Mouse (Mus musculus) adipocyte (in vitro differentiated cells): Measurements from ENCODE around the gene Polr2a.
"Not testable (repeated sequence)": the region's sequence is repeated elsewhere in the genome, so short reads cannot be mapped to it uniquely, and the experiment has no call there.

Source experiments
- DNase-seq: peaks from one replicate; pipeline ENCODE4 v3.0.0-alpha.2; 2016; ENCODE audit warnings: low spot score

Polr2a gene

GRCm38 (mm10) chr11:69704613-69705010, 53.8 kb downstream of the Polr2a start:
- no peak for DNase-seq

- DNase-seq: no peak
Measured at GRCm38 (mm10) chr11:69703814-69704612, 54.4 kb downstream of the Polr2a start.

- not testable (repeated sequence) for DNase-seq
Measured at GRCm38 (mm10) chr11:69703381-69703780, 55.1 kb downstream of the Polr2a start.

GRCm38 (mm10) chr11:69702886-69703285, 55.6 kb downstream of the Polr2a start:
- DNase-seq: not testable (repeated sequence)

GRCm38 (mm10) chr11:69699595-69699994, 58.8 kb downstream of the Polr2a start:
- no peak for DNase-seq

- DNase-seq: no peak
Measured at GRCm38 (mm10) chr11:69698574-69698973, 59.9 kb downstream of the Polr2a start.

GRCm38 (mm10) chr11:69697396-69697795, 61.0 kb downstream of the Polr2a start:
- DNase-seq: no peak

- peak; percentile 58 for DNase-seq
Measured at GRCm38 (mm10) chr11:69695361-69696181, 62.9 kb downstream of the Polr2a start, which contains the start of the genes Tnfsf12 and Tnfsfm13. Tnfsf12 (minus strand) TSS chr11:69695849. Tnfsfm13 (minus strand) TSS chr11:69696098.

- no peak for DNase-seq
Measured at GRCm38 (mm10) chr11:69695046-69695360, 63.4 kb downstream of the Polr2a start.

GRCm38 (mm10) chr11:69693421-69693965, 64.9 kb downstream of the Polr2a start:
- DNase-seq: no peak

- DNase-seq: no peak
Measured at GRCm38 (mm10) chr11:69692863-69693262, 65.6 kb downstream of the Polr2a start.

GRCm38 (mm10) chr11:69692196-69692811, 66.1 kb downstream of the Polr2a start:
- DNase-seq: no peak

- DNase-seq: no peak
Measured at GRCm38 (mm10) chr11:69689891-69690290, 68.5 kb downstream of the Polr2a start.

GRCm38 (mm10) chr11:69687061-69687460, 71.4 kb downstream of the Polr2a start:
- no peak for DNase-seq

GRCm38 (mm10) chr11:69686377-69686776, 72.1 kb downstream of the Polr2a start:
- DNase-seq: no peak

GRCm38 (mm10) chr11:69685526-69686148, 72.8 kb downstream of the Polr2a start, which contains the start of gene Tnfsf13:
Tnfsf13 (minus strand) TSS chr11:69685784.
- peak; percentile 96 for DNase-seq

- DNase-seq: no peak
Measured at GRCm38 (mm10) chr11:69684936-69685335, 73.5 kb downstream of the Polr2a start.

GRCm38 (mm10) chr11:69684128-69684745, 74.2 kb downstream of the Polr2a start:
- DNase-seq: no peak
